Mouse (Mus musculus): ENCODE results near the gene Gspt1. TPM values are rescaled to one million over a fixed set of nuclear protein-coding genes. Genes with fewer than 3 reads are reported as not detected.
A peak's percentile ranks its signal among the peaks of the same experiment; 100 is the strongest.
"Not testable (repeated sequence)": the region's sequence is repeated elsewhere in the genome, so short reads cannot be mapped to it uniquely, and the experiment has no call there.

Gene Gspt1
- 29.3 and 36.1 TPM in 2 replicates for polyA plus RNA-seq (2012; rRNA removed)
- polyA plus RNA-seq (2014; fragmentation: Nextera tagmentation; extraction: Ambion mirVana), result 44.4 and 48.5 TPM in 2 replicates

DNA sequence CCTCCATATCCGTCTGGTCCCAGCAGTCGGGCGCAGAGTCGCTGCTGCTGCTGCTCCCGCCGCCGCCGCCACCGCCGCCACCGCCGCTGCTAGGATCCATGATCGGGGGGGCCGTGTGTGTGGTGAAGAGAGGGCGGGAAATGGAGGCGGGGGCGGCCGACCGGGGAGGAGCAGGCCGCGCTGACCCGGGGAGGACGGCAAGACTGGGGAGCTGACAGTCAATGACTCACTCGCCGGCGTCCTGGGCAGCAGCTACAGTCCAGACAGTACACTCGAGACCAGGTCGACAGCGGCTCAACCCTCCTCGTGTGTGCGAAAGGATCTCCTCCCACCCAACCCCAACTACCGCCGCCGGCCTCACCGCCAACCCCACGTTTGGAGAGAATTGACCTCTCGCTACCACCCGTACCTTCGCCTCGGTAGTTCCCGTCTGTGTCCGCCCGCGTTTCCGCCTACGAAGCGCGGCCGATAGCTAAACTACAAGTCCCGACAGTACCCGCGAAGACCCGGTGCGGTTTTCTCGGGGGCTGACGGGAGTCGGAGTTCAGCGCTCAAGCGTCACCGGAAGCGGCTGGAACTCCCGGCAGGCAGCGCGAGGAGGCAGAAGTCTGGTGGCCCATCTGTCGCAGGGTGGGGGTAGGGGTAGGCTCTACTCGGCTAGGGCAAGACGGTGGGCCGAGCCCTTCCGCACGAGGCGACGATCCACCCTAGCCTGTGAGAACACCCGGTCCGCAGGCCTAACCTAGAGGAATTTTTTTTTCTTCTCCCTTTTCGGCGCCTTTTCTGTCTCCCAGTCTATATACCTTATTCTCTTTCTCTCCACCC lies at the start of gene Gspt1:
Gene Gspt1, minus strand, starts transcription at position 428 of the 825 bp plus-strand sequence.
- peak; percentile 98 for DNase-seq (ENCODE audit: low read depth in 3 of 3, low spot score in 3 of 3)
- Histone ChIP-seq H3K27ac (peak within 1 kb of the TSS; percentile 86), H3K36me3 (replicated peaks; ENCODE audit: control insufficient read depth, insufficient read depth, low read depth) (no peaks in the 10 kb centered on the region; the same call in 1 of the 2 replicates), H3K9me3 (ENCODE audit: control insufficient read depth, low read length) (no peaks in the 10 kb centered on the region), H3K9ac (replicated peaks) (peak within 1 kb of the TSS; percentile 90), H3K4me2 (ENCODE audit: low read depth) (peak within 1 kb of the TSS; percentile 95), H3K4me3 (ENCODE audit: insufficient read depth in 1 of 2, low read depth in 2 of 2, low read length in 2 of 2) (peak within 1 kb of the TSS; percentile 86 to 87), H3K27me3 (ENCODE audit: control insufficient read depth, insufficient read depth, low read length) (no peaks in the 10 kb centered on the region), H3K4me1 (replicated peaks; ENCODE audit: control insufficient read depth in 2 of 2, insufficient read depth in 2 of 2, low read length in 1 of 2) (peaks cover 3 to 9% of the 10 kb centered on the region in 2 experiments; a peak in 3 of 4 replicates)
- ATAC-seq (ENCODE audit: insufficient read depth), result peak; percentile 95
- under 1% methylated on average over 73 of the region's 76 CpGs for WGBS (ENCODE audit: insufficient replicate concordance)
- TF ChIP-seq EP300 (IDR thresholded peaks at IDR 0.05; ENCODE audit: low read depth) (no peak), CTCF (IDR thresholded peaks at IDR 0.05; ENCODE audit: low read depth) (no peak)

- no peak overlapping the region for H3K4me2 ChIP-seq (ENCODE audit: low read depth)
- DNase-seq (ENCODE audit: low read depth in 3 of 3, low spot score in 3 of 3), result no peak
- no peak overlapping the region for H3K27ac ChIP-seq
- H3K9ac ChIP-seq (replicated peaks), result no peak overlapping the region
- H3K9me3 ChIP-seq (ENCODE audit: control insufficient read depth, low read length), result no peaks in the 10 kb centered on the region
- no peak for TF ChIP-seq EP300 (IDR thresholded peaks at IDR 0.05; ENCODE audit: low read depth)
- TF ChIP-seq CTCF (IDR thresholded peaks at IDR 0.05; ENCODE audit: low read depth), result no peak
- H3K27me3 ChIP-seq (ENCODE audit: control insufficient read depth, insufficient read depth, low read length), result no peaks in the 10 kb centered on the region
- H3K4me1 ChIP-seq (replicated peaks; ENCODE audit: control insufficient read depth in 2 of 2, insufficient read depth in 2 of 2, low read length in 1 of 2), result no peaks in the 10 kb centered on the region; a peak in 1 of 4 replicates
- H3K4me3 ChIP-seq (ENCODE audit: insufficient read depth in 1 of 2, low read depth in 2 of 2, low read length in 2 of 2), result no peak overlapping the region
- H3K36me3 ChIP-seq (replicated peaks; ENCODE audit: control insufficient read depth, insufficient read depth, low read depth), result no peaks in the 10 kb centered on the region
- ATAC-seq (ENCODE audit: insufficient read depth), result no peak
These were observed 49.6 kb upstream of the Gspt1 start for GRCm38 (mm10) chr16:11303741-11304140.

DNA sequence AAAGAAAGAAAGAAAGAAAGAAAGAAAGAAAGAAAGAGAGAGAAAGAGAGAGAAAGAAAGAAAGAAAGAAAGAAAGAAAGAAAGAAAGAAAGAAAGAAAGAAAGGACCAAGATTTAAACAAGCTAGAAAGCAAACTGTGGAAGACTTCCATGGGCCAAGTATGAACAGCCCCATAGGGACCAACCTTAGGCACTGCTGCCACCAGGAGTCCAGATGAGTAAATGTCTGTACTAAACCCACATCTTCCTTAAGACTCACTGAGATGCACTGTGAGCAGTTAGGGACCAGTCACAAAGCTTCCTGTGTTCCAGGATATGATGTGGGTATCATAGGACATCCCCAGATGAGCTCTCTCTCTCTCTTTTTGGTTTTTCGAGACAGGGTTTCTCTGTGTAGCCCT lies 43.6 kb upstream of the Gspt1 start:
- peak; percentile 59 for TF ChIP-seq CTCF (IDR thresholded peaks at IDR 0.05; ENCODE audit: low read depth)
- H3K4me3 ChIP-seq (ENCODE audit: insufficient read depth in 1 of 2, low read depth in 2 of 2, low read length in 2 of 2); H3K9ac ChIP-seq (replicated peaks); H3K27ac ChIP-seq; H3K4me1 ChIP-seq (replicated peaks; ENCODE audit: control insufficient read depth in 2 of 2, insufficient read depth in 2 of 2, low read length in 1 of 2); H3K9me3 ChIP-seq (ENCODE audit: control insufficient read depth, low read length); H3K27me3 ChIP-seq (ENCODE audit: control insufficient read depth, insufficient read depth, low read length); DNase-seq (ENCODE audit: low read depth in 3 of 3, low spot score in 3 of 3); H3K36me3 ChIP-seq (replicated peaks; ENCODE audit: control insufficient read depth, insufficient read depth, low read depth); H3K4me2 ChIP-seq (ENCODE audit: low read depth): not testable (repeated sequence)
- 47% methylated on average over 1 of the region's 1 CpGs for WGBS (ENCODE audit: insufficient replicate concordance)
- ATAC-seq (ENCODE audit: insufficient read depth), result peak; percentile 60; the same call in 1 of the 2 replicates

- H3K27me3 ChIP-seq (ENCODE audit: control insufficient read depth, insufficient read depth, low read length); H3K4me3 ChIP-seq (ENCODE audit: insufficient read depth in 1 of 2, low read depth in 2 of 2, low read length in 2 of 2); H3K36me3 ChIP-seq (replicated peaks; ENCODE audit: control insufficient read depth, insufficient read depth, low read depth); H3K27ac ChIP-seq; ATAC-seq (ENCODE audit: insufficient read depth); H3K4me1 ChIP-seq (replicated peaks; ENCODE audit: control insufficient read depth in 2 of 2, insufficient read depth in 2 of 2, low read length in 1 of 2); DNase-seq (ENCODE audit: low read depth in 3 of 3, low spot score in 3 of 3); H3K9ac ChIP-seq (replicated peaks); H3K9me3 ChIP-seq (ENCODE audit: control insufficient read depth, low read length); H3K4me2 ChIP-seq (ENCODE audit: low read depth): not testable (repeated sequence)
- 63% methylated on average over 4 of the region's 4 CpGs for WGBS (ENCODE audit: insufficient replicate concordance)
These were observed 41.5 kb upstream of the Gspt1 start for GRCm38 (mm10) chr16:11295583-11295982.

DNA sequence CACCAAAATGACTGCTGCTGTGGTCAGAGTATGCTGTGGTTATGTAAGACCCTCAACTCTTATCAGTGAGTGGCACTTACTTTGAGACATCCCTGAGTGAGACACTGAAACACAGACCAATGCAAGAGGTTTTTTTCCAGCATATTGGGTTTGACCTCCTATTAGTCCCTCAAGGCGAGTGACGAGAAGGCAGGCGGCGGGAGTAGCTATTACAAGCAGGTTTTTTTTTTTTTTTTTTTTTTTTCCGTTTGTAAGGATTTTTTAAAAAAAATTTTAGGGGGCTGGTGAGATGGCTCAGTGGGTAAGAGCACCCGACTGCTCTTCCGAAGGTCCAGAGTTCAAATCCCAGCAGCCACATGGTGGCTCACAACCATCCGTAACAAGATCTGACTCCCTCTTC lies 34.7 kb upstream of the Gspt1 start:
- H3K4me3 ChIP-seq (ENCODE audit: insufficient read depth in 1 of 2, low read depth in 2 of 2, low read length in 2 of 2); ATAC-seq (ENCODE audit: insufficient read depth); H3K36me3 ChIP-seq (replicated peaks; ENCODE audit: control insufficient read depth, insufficient read depth, low read depth); H3K9ac ChIP-seq (replicated peaks); H3K4me1 ChIP-seq (replicated peaks; ENCODE audit: control insufficient read depth in 2 of 2, insufficient read depth in 2 of 2, low read length in 1 of 2); DNase-seq (ENCODE audit: low read depth in 3 of 3, low spot score in 3 of 3); H3K4me2 ChIP-seq (ENCODE audit: low read depth); H3K9me3 ChIP-seq (ENCODE audit: control insufficient read depth, low read length); H3K27me3 ChIP-seq (ENCODE audit: control insufficient read depth, insufficient read depth, low read length); H3K27ac ChIP-seq: not testable (repeated sequence)
- WGBS (ENCODE audit: insufficient replicate concordance), result 70% methylated on average over 7 of the region's 8 CpGs
